Mouse (Mus musculus): Measurements from ENCODE around the gene Trappc3. TPM values are rescaled to one million over a fixed set of nuclear protein-coding genes. Genes with fewer than 3 reads are reported as not detected.

Trappc3 gene
- total RNA-seq, 2 experiments from 2014 or later: 22.2 to 24.3 TPM

GRCm38 (mm10) chr4:126269292-126269691 lies 7.2 kb downstream of the Trappc3 start:
- intact Hi-C loops (cut with DNase I; ENCODE audit: low total_unique reads): loop anchor here (10.0 kb wide), 1 partner anchor 94 kb away; no protein-coding TSS in a partner anchor
- no peak for DNase-seq

GRCm38 (mm10) chr4:126273753-126274152 lies 11.6 kb downstream of the Trappc3 start:
- DNase-seq: no peak
- intact Hi-C loops (cut with DNase I; ENCODE audit: low total_unique reads): no loop called here

- DNase-seq: no peak
- intact Hi-C loops (cut with DNase I; ENCODE audit: low total_unique reads): loop anchor here (5.0 kb wide), 1 partner anchor 37 kb away; no protein-coding TSS in a partner anchor
Measured at GRCm38 (mm10) chr4:126275081-126275480, 13.0 kb downstream of the Trappc3 start.

- intact Hi-C loops (cut with DNase I; ENCODE audit: low total_unique reads): loop anchor here (5.0 kb wide), 1 partner anchor 37 kb away; no protein-coding TSS in a partner anchor
- peak; percentile 48 for DNase-seq
Measured at GRCm38 (mm10) chr4:126275681-126276131, 13.6 kb downstream of the Trappc3 start.

GRCm38 (mm10) chr4:126277906-126278564 lies 15.9 kb downstream of the Trappc3 start:
- intact Hi-C loops (cut with DNase I; ENCODE audit: low total_unique reads): loop anchor here (5.0 kb wide), 1 partner anchor 34 kb away; no protein-coding TSS in a partner anchor
- DNase-seq: peak; percentile 61

- intact Hi-C loops (cut with DNase I; ENCODE audit: low total_unique reads): loop anchor here (5.0 kb wide), 1 partner anchor 34 kb away; no protein-coding TSS in a partner anchor
- DNase-seq: no peak
Measured at GRCm38 (mm10) chr4:126278565-126278915, 16.4 kb downstream of the Trappc3 start.

- intact Hi-C loops (cut with DNase I; ENCODE audit: low total_unique reads): loop anchor here (5.0 kb wide), 1 partner anchor 33 kb away; no protein-coding TSS in a partner anchor
- no peak for DNase-seq
Measured at GRCm38 (mm10) chr4:126278961-126279360, 16.8 kb downstream of the Trappc3 start.

- intact Hi-C loops (cut with DNase I; ENCODE audit: low total_unique reads): no loop called here
- no peak for DNase-seq
Measured at GRCm38 (mm10) chr4:126281706-126282105, 19.6 kb downstream of the Trappc3 start.

- DNase-seq: no peak
- intact Hi-C loops (cut with DNase I; ENCODE audit: low total_unique reads): no loop called here
Measured at GRCm38 (mm10) chr4:126283582-126283981, 21.5 kb downstream of the Trappc3 start.

GRCm38 (mm10) chr4:126286492-126286891 lies 24.4 kb downstream of the Trappc3 start, which contains the start of gene Col8a2:
Col8a2 (plus strand) TSS chr4:126286793.
- intact Hi-C loops (cut with DNase I; ENCODE audit: low total_unique reads): no loop called here
- DNase-seq: no peak

GRCm38 (mm10) chr4:126287302-126287995 lies 25.3 kb downstream of the Trappc3 start:
- intact Hi-C loops (cut with DNase I; ENCODE audit: low total_unique reads): no loop called here
- DNase-seq: no peak

GRCm38 (mm10) chr4:126288085-126288666 lies 26.1 kb downstream of the Trappc3 start:
- DNase-seq: no peak
- intact Hi-C loops (cut with DNase I; ENCODE audit: low total_unique reads): no loop called here

GRCm38 (mm10) chr4:126290314-126290713 lies 28.2 kb downstream of the Trappc3 start:
- intact Hi-C loops (cut with DNase I; ENCODE audit: low total_unique reads): no loop called here
- DNase-seq: no peak

GRCm38 (mm10) chr4:126291196-126291595 lies 29.1 kb downstream of the Trappc3 start:
- intact Hi-C loops (cut with DNase I; ENCODE audit: low total_unique reads): no loop called here
- DNase-seq: no peak

- DNase-seq: no peak
- intact Hi-C loops (cut with DNase I; ENCODE audit: low total_unique reads): no loop called here
Measured at GRCm38 (mm10) chr4:126295152-126295551, 33.0 kb downstream of the Trappc3 start.

- intact Hi-C loops (cut with DNase I; ENCODE audit: low total_unique reads): no loop called here
- DNase-seq: no peak
Measured at GRCm38 (mm10) chr4:126295937-126296336, 33.8 kb downstream of the Trappc3 start.

GRCm38 (mm10) chr4:126296617-126297101 lies 34.5 kb downstream of the Trappc3 start:
- peak; percentile 88 for DNase-seq
- intact Hi-C loops (cut with DNase I; ENCODE audit: low total_unique reads): no loop called here

GRCm38 (mm10) chr4:126300916-126301583 lies 38.9 kb downstream of the Trappc3 start:
- intact Hi-C loops (cut with DNase I; ENCODE audit: low total_unique reads): no loop called here
- DNase-seq: no peak

- DNase-seq: no peak
- intact Hi-C loops (cut with DNase I; ENCODE audit: low total_unique reads): no loop called here
Measured at GRCm38 (mm10) chr4:126301584-126302309, 39.6 kb downstream of the Trappc3 start.

Data from gastrocnemius, postnatal 14 days (tissue).